Mouse (Mus musculus): Measurements from ENCODE around the gene Zfp580. TPM values are rescaled to one million over a fixed set of nuclear protein-coding genes. Genes with fewer than 3 reads are reported as not detected.

Zfp580 gene
- polyA plus RNA-seq, 1 experiment from 2014 or later = 38.8 TPM

DNA sequence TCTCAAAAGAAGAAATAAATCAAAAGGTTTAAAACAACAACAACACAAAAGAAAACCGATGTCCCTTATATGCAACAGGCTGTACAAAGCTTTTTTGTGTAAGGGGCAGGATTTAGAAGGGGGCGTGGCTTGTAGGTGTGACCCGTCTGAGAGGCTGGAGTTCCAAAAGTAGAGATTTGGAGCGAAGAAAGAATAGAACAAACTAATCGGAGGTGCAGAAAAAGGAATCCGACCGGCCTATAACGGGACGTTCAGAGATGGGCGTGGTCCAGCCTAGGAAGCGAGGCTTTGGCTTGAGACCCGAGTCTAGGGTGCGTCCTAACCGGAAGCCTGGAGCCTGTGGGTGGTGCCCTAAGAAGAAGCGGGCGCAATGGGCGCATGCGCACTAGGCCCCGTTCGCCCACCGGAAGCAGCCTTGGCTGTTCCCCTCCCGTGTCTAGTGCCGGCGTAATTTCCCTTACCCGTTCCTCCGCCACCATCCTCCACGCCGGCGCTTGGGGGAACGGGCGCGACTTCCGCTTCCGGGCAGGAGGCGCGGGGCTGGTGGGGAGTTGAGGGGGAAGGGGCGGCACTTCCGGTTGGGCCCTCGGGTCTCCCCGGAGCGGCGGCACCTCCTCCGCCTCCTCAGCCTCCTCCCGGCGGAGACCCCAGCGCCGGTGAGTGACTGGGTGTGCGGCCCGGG, 31.2 kb upstream of the Zfp580 start, which contains the start of the genes Zfp865 and Ccdc106:
Zfp865 (plus strand) TSS at position 377 of the 682 bp plus-strand sequence.
Ccdc106 (plus strand) TSS at position 554 of the 682 bp plus-strand sequence.
- DNase-seq (ENCODE audit: extremely low spot score, low spot score) = peak; percentile 99
- Histone ChIP-seq H3K27me3 (ENCODE audit: poor library complexity, severe bottlenecking) (no peaks in the 10 kb centered on the region), H3K9me3 (peaks cover 16% of the 10 kb centered on the region; the same call in 1 of the 2 replicates), H3K27ac (peak within 1 kb of the TSS; percentile 98), H3K36me3 (replicated peaks) (peaks cover 52% of the 10 kb centered on the region), H3K4me3 (peak within 1 kb of the TSS; percentile 94), H3K4me1 (peaks cover 34% of the 10 kb centered on the region)
- under 1% methylated on average over 47 of the region's 49 CpGs for WGBS

GRCm38 (mm10) chr7:5020685-5021084, 30.7 kb upstream of the Zfp580 start:
- WGBS = under 1% methylated on average over 15 of the region's 15 CpGs
- Histone ChIP-seq H3K4me1 (peaks cover 31% of the 10 kb centered on the region), H3K36me3 (replicated peaks) (peaks cover 57% of the 10 kb centered on the region), H3K27ac (peak overlapping the region; percentile 98), H3K27me3 (ENCODE audit: poor library complexity, severe bottlenecking) (no peaks in the 10 kb centered on the region), H3K9me3 (peaks cover 12% of the 10 kb centered on the region; the same call in 1 of the 2 replicates), H3K4me3 (peak overlapping the region; percentile 94)
- no peak for DNase-seq (ENCODE audit: extremely low spot score, low spot score)

DNA sequence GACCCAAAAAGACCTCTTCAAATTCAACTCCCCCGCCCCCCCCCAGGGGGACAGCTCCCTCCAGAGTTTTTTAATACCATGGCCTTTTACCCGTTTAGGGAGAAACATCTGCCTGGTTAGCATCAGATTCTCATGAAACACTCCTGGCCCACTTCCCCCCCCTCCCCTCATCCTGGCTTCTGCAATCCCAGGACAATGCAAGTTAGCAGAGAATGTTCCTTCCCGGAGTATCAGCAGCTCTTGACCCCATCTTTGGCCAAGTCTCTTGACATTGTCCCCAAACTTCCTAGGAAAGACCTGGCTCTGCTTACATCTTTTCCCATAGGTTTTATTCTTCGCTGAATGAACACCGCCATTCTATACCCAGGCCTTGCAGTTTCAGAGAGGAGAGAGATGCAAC, 30.1 kb upstream of the Zfp580 start:
- Histone ChIP-seq H3K27ac (peak overlapping the region; percentile 98), H3K36me3 (replicated peaks) (peaks cover 62% of the 10 kb centered on the region), H3K4me1 (peaks cover 26% of the 10 kb centered on the region), H3K27me3 (ENCODE audit: poor library complexity, severe bottlenecking) (no peaks in the 10 kb centered on the region), H3K4me3 (peak overlapping the region; percentile 94), H3K9me3 (peaks cover 12% of the 10 kb centered on the region; the same call in 1 of the 2 replicates)
- no peak for DNase-seq (ENCODE audit: extremely low spot score, low spot score)
- 56% methylated on average over 5 of the region's 5 CpGs for WGBS

- H3K27ac ChIP-seq = no peak overlapping the region
- H3K4me3 ChIP-seq = peak overlapping the region; percentile 20; the same call in 1 of the 2 replicates
- 97% methylated on average over 22 of the region's 22 CpGs for WGBS
- no peak for DNase-seq (ENCODE audit: extremely low spot score, low spot score)
- H3K9me3 ChIP-seq = peaks cover 59% of the 10 kb centered on the region
- no peaks in the 10 kb centered on the region for H3K27me3 ChIP-seq (ENCODE audit: poor library complexity, severe bottlenecking)
- no peaks in the 10 kb centered on the region for H3K4me1 ChIP-seq
- peaks cover 98% of the 10 kb centered on the region for H3K36me3 ChIP-seq (replicated peaks)
Measured at GRCm38 (mm10) chr7:5029543-5029942, 21.8 kb upstream of the Zfp580 start.

GRCm38 (mm10) chr7:5029946-5030345, 21.4 kb upstream of the Zfp580 start:
- H3K36me3 ChIP-seq (replicated peaks) = peaks cover 98% of the 10 kb centered on the region
- peaks cover 63% of the 10 kb centered on the region for H3K9me3 ChIP-seq
- 90% methylated on average over 21 of the region's 21 CpGs for WGBS
- DNase-seq (ENCODE audit: extremely low spot score, low spot score) = no peak
- peak overlapping the region; percentile 20 for H3K4me3 ChIP-seq
- H3K27ac ChIP-seq = no peak overlapping the region
- H3K4me1 ChIP-seq = no peaks in the 10 kb centered on the region
- no peaks in the 10 kb centered on the region for H3K27me3 ChIP-seq (ENCODE audit: poor library complexity, severe bottlenecking)

DNA sequence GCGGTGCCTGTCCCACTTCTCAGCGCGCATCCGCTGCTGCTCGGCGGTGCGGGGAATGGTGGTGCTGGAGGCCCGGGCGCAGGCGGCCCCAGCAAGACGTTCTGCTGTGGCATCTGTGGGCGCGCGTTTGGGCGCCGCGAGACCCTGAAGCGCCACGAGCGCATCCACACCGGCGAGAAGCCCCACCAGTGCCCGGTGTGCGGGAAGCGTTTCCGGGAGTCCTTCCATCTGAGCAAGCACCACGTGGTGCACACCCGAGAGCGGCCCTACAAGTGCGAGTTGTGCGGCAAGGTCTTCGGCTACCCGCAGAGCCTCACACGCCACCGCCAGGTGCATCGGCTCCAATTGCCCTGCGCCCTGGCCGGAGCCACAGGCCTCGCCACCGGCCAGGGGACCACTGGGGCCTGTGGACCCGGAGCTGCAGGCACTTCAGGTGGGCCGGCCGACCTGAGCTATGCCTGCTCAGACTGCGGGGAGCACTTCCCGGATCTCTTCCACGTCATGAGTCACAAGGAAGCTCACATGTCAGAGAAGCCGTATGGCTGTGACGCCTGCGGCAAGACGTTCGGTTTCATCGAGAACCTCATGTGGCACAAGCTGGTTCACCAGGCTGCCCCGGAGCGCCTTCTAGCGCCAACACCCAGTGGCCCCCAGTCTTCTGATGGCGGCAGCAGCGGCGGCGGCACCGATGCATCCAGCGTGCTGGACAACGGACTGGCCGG, 20.6 kb upstream of the Zfp580 start:
- WGBS = 83% methylated on average over 63 of the region's 63 CpGs
- Histone ChIP-seq H3K27me3 (ENCODE audit: poor library complexity, severe bottlenecking) (no peaks in the 10 kb centered on the region), H3K36me3 (replicated peaks) (peaks cover 98% of the 10 kb centered on the region), H3K4me3 (peak overlapping the region; percentile 20; the same call in 1 of the 2 replicates), H3K9me3 (peaks cover 69% of the 10 kb centered on the region), H3K4me1 (no peaks in the 10 kb centered on the region), H3K27ac (no peak overlapping the region)
- DNase-seq (ENCODE audit: extremely low spot score, low spot score) = no peak

DNA sequence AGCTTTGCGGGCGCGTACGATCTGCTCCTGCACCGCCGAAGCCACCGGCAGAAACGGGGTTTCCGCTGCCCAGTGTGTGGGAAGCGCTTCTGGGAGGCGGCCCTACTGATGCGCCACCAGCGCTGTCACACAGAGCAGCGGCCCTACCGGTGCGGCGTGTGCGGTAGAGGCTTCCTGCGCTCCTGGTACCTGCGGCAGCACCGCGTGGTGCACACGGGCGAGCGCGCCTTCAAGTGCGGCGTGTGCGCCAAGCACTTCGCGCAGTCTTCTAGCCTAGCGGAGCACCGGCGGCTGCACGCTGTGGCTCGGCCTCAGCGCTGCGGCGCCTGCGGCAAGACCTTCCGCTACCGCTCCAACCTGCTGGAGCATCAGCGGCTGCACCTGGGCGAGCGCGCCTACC, 19.8 kb upstream of the Zfp580 start:
- 78% methylated on average over 46 of the region's 46 CpGs for WGBS
- peaks cover 75% of the 10 kb centered on the region for H3K9me3 ChIP-seq
- no peak for DNase-seq (ENCODE audit: extremely low spot score, low spot score)
- H3K4me3 ChIP-seq = peak overlapping the region; percentile 20; the same call in 1 of the 2 replicates
- no peaks in the 10 kb centered on the region for H3K27me3 ChIP-seq (ENCODE audit: poor library complexity, severe bottlenecking)
- H3K4me1 ChIP-seq = no peaks in the 10 kb centered on the region
- no peak overlapping the region for H3K27ac ChIP-seq
- peaks cover 98% of the 10 kb centered on the region for H3K36me3 ChIP-seq (replicated peaks)

GRCm38 (mm10) chr7:5033818-5034217, 17.5 kb upstream of the Zfp580 start, which contains the start of gene 4632433K11Rik:
Gene 4632433K11Rik (plus strand): TSS chr7:5034118.
- peaks cover 71% of the 10 kb centered on the region for H3K9me3 ChIP-seq
- 91% methylated on average over 3 of the region's 3 CpGs for WGBS
- H3K4me3 ChIP-seq = no peak within 1 kb of the TSS
- H3K27ac ChIP-seq = no peak within 1 kb of the TSS
- H3K27me3 ChIP-seq (ENCODE audit: poor library complexity, severe bottlenecking) = no peaks in the 10 kb centered on the region
- H3K4me1 ChIP-seq = peaks cover 14% of the 10 kb centered on the region
- H3K36me3 ChIP-seq (replicated peaks) = peaks cover 77% of the 10 kb centered on the region
- DNase-seq (ENCODE audit: extremely low spot score, low spot score) = no peak

- Histone ChIP-seq H3K36me3 (replicated peaks) (peaks cover 63% of the 10 kb centered on the region), H3K27me3 (ENCODE audit: poor library complexity, severe bottlenecking) (no peaks in the 10 kb centered on the region), H3K4me1 (peaks cover 21% of the 10 kb centered on the region), H3K27ac (no peak overlapping the region), H3K9me3 (peaks cover 53% of the 10 kb centered on the region), H3K4me3 (no peak overlapping the region)
- WGBS = 94% methylated on average over 17 of the region's 17 CpGs
- DNase-seq (ENCODE audit: extremely low spot score, low spot score) = no peak
Measured at GRCm38 (mm10) chr7:5035628-5036027, 15.7 kb upstream of the Zfp580 start.

GRCm38 (mm10) chr7:5036136-5036535, 15.2 kb upstream of the Zfp580 start:
- Histone ChIP-seq H3K4me3 (no peak overlapping the region), H3K27me3 (ENCODE audit: poor library complexity, severe bottlenecking) (no peaks in the 10 kb centered on the region), H3K27ac (no peak overlapping the region), H3K9me3 (peaks cover 47% of the 10 kb centered on the region), H3K4me1 (peaks cover 21% of the 10 kb centered on the region), H3K36me3 (replicated peaks) (peaks cover 61% of the 10 kb centered on the region)
- DNase-seq (ENCODE audit: extremely low spot score, low spot score) = no peak
- 90% methylated on average over 9 of the region's 9 CpGs for WGBS

- Histone ChIP-seq H3K4me3 (peak overlapping the region; percentile 76; the same call in 1 of the 2 replicates), H3K4me1 (peaks cover 21% of the 10 kb centered on the region), H3K27me3 (ENCODE audit: poor library complexity, severe bottlenecking) (no peaks in the 10 kb centered on the region), H3K9me3 (peaks cover 39% of the 10 kb centered on the region), H3K36me3 (replicated peaks) (peaks cover 58% of the 10 kb centered on the region), H3K27ac (no peak overlapping the region)
- DNase-seq (ENCODE audit: extremely low spot score, low spot score) = no peak
- WGBS = 94% methylated on average over 7 of the region's 7 CpGs
Measured at GRCm38 (mm10) chr7:5037026-5037425, 14.3 kb upstream of the Zfp580 start.

- Histone ChIP-seq H3K36me3 (replicated peaks) (peaks cover 53% of the 10 kb centered on the region), H3K4me3 (peak overlapping the region; percentile 76), H3K27me3 (ENCODE audit: poor library complexity, severe bottlenecking) (no peaks in the 10 kb centered on the region), H3K27ac (peak overlapping the region; percentile 98; the same call in 1 of the 2 replicates), H3K4me1 (peaks cover 21% of the 10 kb centered on the region), H3K9me3 (peaks cover 34% of the 10 kb centered on the region)
- DNase-seq (ENCODE audit: extremely low spot score, low spot score) = no peak
- 88% methylated on average over 8 of the region's 8 CpGs for WGBS
Measured at GRCm38 (mm10) chr7:5037467-5037866, 13.9 kb upstream of the Zfp580 start.
